Mouse (Mus musculus) lung, embryonic 14.5 days (tissue): Measurements from ENCODE around the gene Trim31. TPM values are rescaled to one million over a fixed set of nuclear protein-coding genes. Genes with fewer than 3 reads are reported as not detected.

ENCODE experiments used
- ATAC-seq: fragments of 200-750 bp; cut with Nextera tagmentation; 2 replicates; pipeline ENCODE4 v1.8.0; 2017; ENCODE audit warnings: mild to moderate bottlenecking, moderate TSS enrichment, moderate library complexity; ENCODE audit not compliant: insufficient read depth
- DNase-seq: peaks from one replicate; pipeline ENCODE4 v3.0.0-alpha.2; 2015
- H3K27ac ChIP-seq: fragments of 300-500 bp; sonication (generic); 2 replicates; pipeline ENCODE4 v1.5.1; 2014; ENCODE audit warnings: low read depth, mild to moderate bottlenecking, moderate library complexity
- H3K27me3 ChIP-seq: fragments of 300-500 bp; sonication (generic); 2 replicates; pipeline ENCODE4 v1.6.1; 2014; ENCODE audit warnings: low read length, control low read depth; ENCODE audit not compliant: insufficient read depth
- H3K36me3 ChIP-seq: fragments of 300-500 bp; sonication (generic); 2 replicates; pipeline ENCODE4 v1.6.1; 2014; ENCODE audit warnings: control low read depth; ENCODE audit not compliant: insufficient read depth
- H3K4me1 ChIP-seq: fragments of 300-500 bp; sonication (generic); 2 replicates; pipeline ENCODE4 v1.6.1; 2014; ENCODE audit warnings: antibody characterized with exemption, control low read depth; ENCODE audit not compliant: insufficient read depth
- H3K4me2 ChIP-seq: fragments of 300-500 bp; sonication (generic); 2 replicates; pipeline ENCODE4 v1.6.1; 2014; ENCODE audit warnings: mild to moderate bottlenecking
- H3K4me3 ChIP-seq: fragments of 300-500 bp; sonication (generic); 2 replicates; pipeline ENCODE4 v1.5.1; 2014; ENCODE audit warnings: low read depth, low read length
- H3K9ac ChIP-seq: fragments of 300-500 bp; sonication (generic); 2 replicates; pipeline ENCODE4 v1.6.1; 2014
- H3K9me3 ChIP-seq: fragments of 300-500 bp; sonication (generic); 2 replicates; pipeline ENCODE4 v1.6.1; 2016; ENCODE audit warnings: low read depth, low read length, control low read depth
- CTCF ChIP-seq: IDR thresholded peaks from 2 replicates; pipeline ENCODE4 v1.5.1; 2016; ENCODE audit warnings: antibody characterized with exemption, low read depth
- WGBS: fragments of 180-500 bp; shearing (Covaris S2); extraction: QIAGEN DNeasy Blood & Tissue Kit; methylation state at CpG from one replicate; pipeline ENCODE4 v1.1.7; 2014; 5-methylcytosine and 5-hydroxymethylcytosine counted together
- polyA plus RNA-seq: library from polyadenylated mRNA; unstranded; fragments of >200 nt; fragmentation: Nextera tagmentation; extraction: Ambion mirVana; gene quantifications from 2 replicates; pipeline ENCODE4 v1.2.1, GENCODE M21; 2014

The Trim31 gene
- polyA plus RNA-seq, 1 experiment from 2014 or later = 0.16 TPM

DNA sequence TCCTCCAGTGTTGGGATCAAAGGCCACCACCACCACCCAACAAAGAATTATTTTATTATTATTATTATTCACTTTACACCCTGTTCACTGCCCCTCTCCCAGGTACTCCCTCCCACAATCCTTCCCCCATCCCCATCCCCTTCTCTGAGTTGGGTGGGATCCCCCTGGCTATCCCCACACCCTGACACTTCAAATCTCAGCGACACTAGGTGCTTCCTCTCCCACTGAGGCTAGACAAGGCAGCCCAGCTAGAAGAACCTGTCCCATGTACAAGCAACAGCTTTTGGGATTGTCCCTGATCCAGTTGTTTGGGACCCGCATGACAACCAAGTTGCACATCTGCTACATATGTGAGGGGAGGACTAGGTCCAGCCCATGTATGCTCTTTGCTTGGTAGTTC lies 54.7 kb downstream of the Trim31 start:
- Histone ChIP-seq H3K27me3 (no peaks in the 10 kb centered on the region), H3K4me2 (no peak overlapping the region), H3K27ac (no peak overlapping the region), H3K4me1 (no peaks in the 10 kb centered on the region; the same call in 1 of the 2 replicates), H3K4me3 (no peak overlapping the region), H3K36me3 (peaks cover 28% of the 10 kb centered on the region), H3K9ac (no peak overlapping the region), H3K9me3 (no peaks in the 10 kb centered on the region)
- whole genome bisulfite sequencing = 86% methylated on average over 2 of the region's 2 CpGs
- no peak for TF ChIP-seq CTCF
- no peak for ATAC-seq
- no peak for DNase-seq

DNA sequence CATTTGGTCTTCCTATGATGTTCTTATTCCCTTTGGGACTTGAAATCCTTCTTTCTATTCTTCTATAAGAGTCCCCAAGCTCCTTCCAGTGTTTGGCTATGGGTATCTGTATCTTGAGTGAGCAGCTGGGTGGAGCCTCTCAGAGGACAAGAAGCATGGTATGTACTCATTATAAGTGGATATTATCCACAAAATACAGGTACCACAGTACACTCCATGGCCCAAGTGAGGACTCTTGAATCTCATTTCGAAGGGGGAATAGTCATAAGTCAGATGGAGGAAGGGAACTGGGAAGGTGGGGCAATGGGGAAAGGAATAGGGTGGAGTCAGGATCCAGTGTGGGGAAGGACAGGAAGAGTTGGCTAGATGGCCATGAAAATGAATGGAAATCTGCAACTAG lies 55.1 kb downstream of the Trim31 start:
- no peak for ATAC-seq
- Histone ChIP-seq H3K4me1 (no peaks in the 10 kb centered on the region; the same call in 1 of the 2 replicates), H3K27me3 (no peaks in the 10 kb centered on the region), H3K4me2 (no peak overlapping the region), H3K4me3 (no peak overlapping the region), H3K27ac (no peak overlapping the region), H3K36me3 (peaks cover 28% of the 10 kb centered on the region), H3K9me3 (no peaks in the 10 kb centered on the region), H3K9ac (no peak overlapping the region)
- 97% methylated on average over 1 of the region's 1 CpGs for WGBS
- no peak for DNase-seq
- TF ChIP-seq CTCF = no peak

DNA sequence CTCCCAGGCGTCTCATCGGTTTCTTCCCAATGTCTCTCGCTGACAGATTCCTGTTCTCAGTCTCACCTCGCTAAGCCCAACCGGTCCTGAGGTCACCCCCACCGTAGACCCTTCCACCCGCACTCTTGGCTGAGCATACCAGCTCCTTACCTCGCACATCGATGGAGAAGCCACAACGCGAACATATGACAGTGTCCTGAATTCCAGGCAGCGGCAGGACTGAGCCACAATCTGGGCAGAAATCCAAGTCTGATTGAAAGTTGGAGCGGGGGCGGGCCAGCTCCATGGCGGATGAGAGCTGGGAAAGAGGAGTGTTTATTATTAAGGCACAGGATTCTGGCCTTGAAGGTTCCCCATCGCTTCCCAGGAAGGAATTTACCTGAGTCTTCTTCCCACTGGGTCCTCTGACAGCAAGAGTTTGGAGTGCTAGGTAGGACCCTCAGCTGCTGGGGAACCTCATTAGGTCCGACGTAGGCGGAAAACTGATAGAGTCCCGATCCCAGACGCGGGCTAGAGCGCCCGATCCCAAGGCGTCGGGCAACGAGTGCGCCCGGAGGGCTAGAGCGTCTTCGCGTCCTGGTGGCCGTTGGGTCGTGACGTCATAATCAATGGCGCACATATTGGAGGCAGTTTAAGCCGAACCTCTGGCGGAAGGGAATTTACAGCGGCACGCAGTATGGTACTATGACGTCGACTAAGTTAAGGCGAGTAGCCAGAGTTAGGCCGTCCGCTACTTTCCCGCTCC lies 60.3 kb downstream of the Trim31 start, which contains the start of the genes Znrd1 and Znrd1as:
Znrd1 (minus strand) TSS at position 561 of the 745 bp plus-strand sequence.
Znrd1as (plus strand) TSS at position 594 of the 745 bp plus-strand sequence.
- no peak for TF ChIP-seq CTCF
- no peaks in the 10 kb centered on the region for H3K4me1 ChIP-seq
- H3K27me3 ChIP-seq = no peaks in the 10 kb centered on the region
- peak within 1 kb of the TSS; percentile 75 for H3K9ac ChIP-seq
- DNase-seq (peak; percentile 100), ATAC-seq (peak; percentile 98)
- H3K27ac ChIP-seq = peak within 1 kb of the TSS; percentile 84
- H3K9me3 ChIP-seq = no peaks in the 10 kb centered on the region
- H3K4me3 ChIP-seq = peak within 1 kb of the TSS; percentile 55
- WGBS = under 1% methylated on average over 46 of the region's 46 CpGs
- peak within 1 kb of the TSS; percentile 79 for H3K4me2 ChIP-seq
- H3K36me3 ChIP-seq = peaks cover 15% of the 10 kb centered on the region; the same call in 1 of the 2 replicates

DNA sequence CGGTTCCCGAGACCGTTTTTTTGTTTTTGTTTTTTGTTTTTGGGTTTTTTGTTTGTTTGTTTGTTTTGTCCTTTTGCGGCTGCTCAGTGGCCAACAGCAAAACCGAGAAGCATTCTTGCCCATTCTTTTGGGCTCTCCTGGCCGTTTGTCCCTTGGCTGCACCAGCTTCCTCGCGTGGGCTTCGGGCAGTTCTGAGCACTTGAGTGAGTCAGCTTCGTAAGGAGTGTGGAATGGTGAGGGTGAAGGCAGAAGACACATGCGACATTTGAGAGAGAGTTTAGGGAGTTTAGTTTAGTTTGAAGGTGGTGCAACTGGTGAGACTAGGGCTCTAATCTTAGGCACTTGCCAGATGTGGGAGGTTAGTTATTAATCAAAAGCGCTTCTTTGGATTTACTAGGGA lies 61.0 kb downstream of the Trim31 start:
- H3K27ac ChIP-seq = peak overlapping the region; percentile 84
- ATAC-seq = no peak

More for the DNA sequence above, 61.0 kb downstream of the Trim31 start:
- Histone ChIP-seq H3K4me2 (peak overlapping the region; percentile 79), H3K27me3 (no peaks in the 10 kb centered on the region), H3K9ac (peak overlapping the region; percentile 75), H3K9me3 (no peaks in the 10 kb centered on the region), H3K4me1 (no peaks in the 10 kb centered on the region), H3K36me3 (peaks cover 15% of the 10 kb centered on the region; the same call in 1 of the 2 replicates), H3K4me3 (peak overlapping the region; percentile 55)
- TF ChIP-seq CTCF = no peak
- DNase-seq = peak; percentile 32
- 8% methylated on average over 12 of the region's 12 CpGs for WGBS

Other genes with a start within 250 kb of the Trim31 start
- gene H2-M1, start 225.9 kb upstream of the Trim31 start, polyA plus RNA-seq = not detected in 2 replicates
- gene H2-M10.5, start 125.2 kb upstream of the Trim31 start, polyA plus RNA-seq = not detected in 2 replicates
- gene H2-M10.6, start 85.9 kb upstream of the Trim31 start, polyA plus RNA-seq = not detected in 2 replicates
- gene Trim26, start 61.0 kb upstream of the Trim31 start, polyA plus RNA-seq = 33.1 and 35.0 TPM in 2 replicates
- gene Trim15, start 30.9 kb upstream of the Trim31 start, polyA plus RNA-seq = 0.11 and 0.16 TPM in 2 replicates
- 2.6 and 3.4 TPM in 2 replicates for gene Trim10, start 28.5 kb upstream of the Trim31 start, polyA plus RNA-seq
- gene Trim40, start 8.0 kb upstream of the Trim31 start, polyA plus RNA-seq = not detected in 2 replicates
- gene Rnf39, start 44.8 kb downstream of the Trim31 start, polyA plus RNA-seq = 0.35 and 0.53 TPM in 2 replicates
- gene Ppp1r11, start 53.6 kb downstream of the Trim31 start, polyA plus RNA-seq = 116 and 123 TPM in 2 replicates
- gene Znrd1, start 60.4 kb downstream of the Trim31 start, polyA plus RNA-seq = 102 and 109 TPM in 2 replicates
- gene Znrd1as, start 60.5 kb downstream of the Trim31 start, polyA plus RNA-seq = 5.1 and 6.9 TPM in 2 replicates
- gene 2410137M14Rik, start 83.1 kb downstream of the Trim31 start, polyA plus RNA-seq = not detected in 2 replicates
- 0.17 and 0.22 TPM in 2 replicates for gene H2-M5, start 91.4 kb downstream of the Trim31 start, polyA plus RNA-seq
- 77.5 and 80.7 TPM in 2 replicates for gene Zfp57, start 103.0 kb downstream of the Trim31 start, polyA plus RNA-seq
- 0.11 and 0.13 TPM in 2 replicates for gene Mog, start 125.3 kb downstream of the Trim31 start, polyA plus RNA-seq
- gene Gabbr1, start 147.8 kb downstream of the Trim31 start, polyA plus RNA-seq = 7.0 and 8.8 TPM in 2 replicates
- 0.34 TPM in 1 of 2 replicates, not detected in the other for gene Olfr90, start 190.4 kb downstream of the Trim31 start, polyA plus RNA-seq
- 0.07 TPM in 1 of 2 replicates, not detected in the other for gene Olfr91, start 200.2 kb downstream of the Trim31 start, polyA plus RNA-seq
- gene Olfr92, start 222.0 kb downstream of the Trim31 start, polyA plus RNA-seq = not detected in 2 replicates